Mouse (Mus musculus) hindbrain, embryonic 16.5 days (tissue): ENCODE results near the gene 4933428M09Rik. TPM values are rescaled to one million over a fixed set of nuclear protein-coding genes. Genes with fewer than 3 reads are reported as not detected.
"Not testable (repeated sequence)": the region's sequence is repeated elsewhere in the genome, so short reads cannot be mapped to it uniquely, and the experiment has no call there.

ENCODE experiments used
- ATAC-seq: fragments of 200-750 bp; cut with Nextera tagmentation; 2 replicates; pipeline ENCODE4 v1.8.0; 2017; ENCODE audit warnings: moderate TSS enrichment, moderate library complexity
- H3K27ac ChIP-seq: fragments of 300-500 bp; sonication (generic); 2 replicates; pipeline ENCODE4 v1.5.1; 2014; ENCODE audit warnings: low read depth, mild to moderate bottlenecking, control low read depth, low read length, moderate library complexity
- H3K27me3 ChIP-seq: fragments of 300-500 bp; sonication (generic); replicated peaks from 2 replicates; pipeline ENCODE4 v1.6.1; 2014; ENCODE audit warnings: low read length; ENCODE audit not compliant: control insufficient read depth, insufficient read depth
- H3K36me3 ChIP-seq: fragments of 300-500 bp; sonication (generic); 2 replicates; pipeline ENCODE4 v1.6.1; 2014; ENCODE audit warnings: mild to moderate bottlenecking, low read length, moderate library complexity, mixed read lengths; ENCODE audit not compliant: control insufficient read depth, insufficient read depth
- H3K4me1 ChIP-seq: fragments of 300-500 bp; sonication (generic); 2 replicates; pipeline ENCODE4 v1.6.1; 2014; ENCODE audit warnings: low read depth, low read length; ENCODE audit not compliant: control insufficient read depth, insufficient read depth
- H3K4me2 ChIP-seq: fragments of 300-500 bp; sonication (generic); 2 replicates; pipeline ENCODE4 v1.6.1; 2014; ENCODE audit warnings: mild to moderate bottlenecking, low read length, control low read depth, moderate library complexity
- H3K4me3 ChIP-seq: fragments of 300-500 bp; sonication (generic); 2 replicates; pipeline ENCODE4 v1.5.1; 2014; ENCODE audit warnings: mild to moderate bottlenecking, low read length, control low read depth, moderate library complexity
- H3K9ac ChIP-seq: fragments of 300-500 bp; sonication (generic); 2 replicates; pipeline ENCODE4 v1.6.1; 2014; ENCODE audit warnings: low read depth, mild to moderate bottlenecking, control low read depth, low read length, moderate library complexity
- H3K9me3 ChIP-seq: fragments of 300-500 bp; sonication (generic); 2 replicates; pipeline ENCODE4 v1.6.1; 2014; ENCODE audit warnings: mild to moderate bottlenecking, low read length, moderate library complexity; ENCODE audit not compliant: control insufficient read depth
- WGBS: fragments of 180-500 bp; shearing (Covaris S2); extraction: QIAGEN DNeasy Blood & Tissue Kit; methylation state at CpG from one replicate; pipeline ENCODE4 v1.1.7; 2014; 5-methylcytosine and 5-hydroxymethylcytosine counted together
- polyA plus RNA-seq: library from polyadenylated mRNA; unstranded; fragments of >200 nt; fragmentation: Nextera tagmentation; extraction: Ambion mirVana; gene quantifications from 2 replicates; pipeline ENCODE4 v1.2.1, GENCODE M21; 2015

The 4933428M09Rik gene
- not detected in 2 replicates for polyA plus RNA-seq

DNA sequence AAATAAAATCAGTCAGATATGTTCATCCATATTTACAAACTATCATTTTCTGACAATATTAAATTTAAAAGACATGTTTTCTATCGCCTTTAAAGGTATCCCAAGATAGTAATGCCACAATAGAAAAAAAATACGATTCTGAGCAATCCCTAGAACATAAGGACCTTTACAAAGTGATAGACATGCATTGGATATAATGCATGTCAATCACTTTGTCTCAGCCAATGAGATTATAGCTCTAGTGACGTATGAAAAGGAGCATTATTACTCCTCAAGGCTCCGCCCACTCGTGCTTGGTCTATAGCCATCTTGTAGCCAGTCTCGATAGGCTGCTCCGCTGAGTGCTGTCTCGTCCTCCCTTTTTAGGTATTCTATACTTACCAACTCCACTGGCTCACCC, at the start of gene 4933428M09Rik:
Gene 4933428M09Rik (plus strand): TSS at position 301 of the 400 bp plus-strand sequence.
- Histone ChIP-seq H3K9me3 (no peaks in the 10 kb centered on the region), H3K4me3 (no peak within 1 kb of the TSS), H3K4me2 (no peak within 1 kb of the TSS), H3K27me3 (no peaks in the 10 kb centered on the region), H3K4me1 (no peaks in the 10 kb centered on the region), H3K9ac (no peak within 1 kb of the TSS), H3K27ac (no peak within 1 kb of the TSS), H3K36me3 (no peaks in the 10 kb centered on the region)
- ATAC-seq, result no peak
- 91% methylated on average over 8 of the region's 8 CpGs for WGBS

DNA sequence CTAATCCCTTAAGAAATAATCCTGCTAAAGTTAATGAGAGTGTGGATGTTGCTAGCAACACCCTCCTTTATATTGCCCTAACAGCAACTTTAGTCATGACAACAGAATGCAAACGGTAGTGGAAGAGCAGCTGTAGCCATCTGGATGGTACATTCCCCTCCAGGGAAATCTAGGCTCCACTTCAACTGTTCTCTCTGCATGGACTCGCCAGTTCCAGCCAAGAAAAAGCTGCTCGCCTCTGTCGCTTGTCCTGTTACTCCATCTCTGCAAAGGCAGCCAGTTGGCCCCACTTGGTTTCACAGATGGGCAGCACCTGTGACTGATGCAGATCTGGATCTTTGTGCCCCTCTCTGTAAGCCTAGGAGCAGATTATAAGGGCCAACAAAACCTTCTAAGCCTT, 45.0 kb upstream of the 4933428M09Rik start:
- H3K27ac ChIP-seq, result no peak overlapping the region
- no peak overlapping the region for H3K9ac ChIP-seq
- H3K27me3 ChIP-seq, result no peaks in the 10 kb centered on the region
- no peak overlapping the region for H3K4me3 ChIP-seq
- no peak overlapping the region for H3K4me2 ChIP-seq
- no peaks in the 10 kb centered on the region for H3K4me1 ChIP-seq
- H3K9me3 ChIP-seq, result no peaks in the 10 kb centered on the region
- 60% methylated on average over 4 of the region's 4 CpGs for WGBS
- H3K36me3 ChIP-seq, result no peaks in the 10 kb centered on the region
- peak; percentile 82 for ATAC-seq

DNA sequence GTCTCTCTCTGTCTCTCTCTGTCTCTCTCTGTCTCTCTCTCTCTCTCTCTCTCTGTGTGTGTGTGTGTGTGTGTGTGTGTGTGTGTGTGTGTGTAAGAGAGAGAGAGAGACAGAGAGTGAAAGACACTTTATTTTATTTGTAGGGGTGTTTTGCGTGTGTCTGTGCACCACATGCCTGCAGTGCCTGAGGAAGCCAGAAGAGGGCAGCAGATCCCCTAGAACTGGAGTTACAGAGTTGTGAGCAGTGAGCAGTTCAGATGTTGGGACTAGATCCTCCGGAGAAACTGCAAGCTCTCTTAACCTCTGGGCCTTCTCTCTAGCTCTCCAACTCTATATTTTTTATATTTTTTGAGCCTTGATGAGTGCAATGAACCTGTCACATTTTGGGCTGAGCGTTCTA, 12.5 kb downstream of the 4933428M09Rik start:
- 89% methylated on average over 3 of the region's 3 CpGs for WGBS
- H3K9ac ChIP-seq, H3K27me3 ChIP-seq, H3K4me2 ChIP-seq, H3K4me3 ChIP-seq, H3K9me3 ChIP-seq, H3K4me1 ChIP-seq, H3K36me3 ChIP-seq, ATAC-seq, H3K27ac ChIP-seq: not testable (repeated sequence)

DNA sequence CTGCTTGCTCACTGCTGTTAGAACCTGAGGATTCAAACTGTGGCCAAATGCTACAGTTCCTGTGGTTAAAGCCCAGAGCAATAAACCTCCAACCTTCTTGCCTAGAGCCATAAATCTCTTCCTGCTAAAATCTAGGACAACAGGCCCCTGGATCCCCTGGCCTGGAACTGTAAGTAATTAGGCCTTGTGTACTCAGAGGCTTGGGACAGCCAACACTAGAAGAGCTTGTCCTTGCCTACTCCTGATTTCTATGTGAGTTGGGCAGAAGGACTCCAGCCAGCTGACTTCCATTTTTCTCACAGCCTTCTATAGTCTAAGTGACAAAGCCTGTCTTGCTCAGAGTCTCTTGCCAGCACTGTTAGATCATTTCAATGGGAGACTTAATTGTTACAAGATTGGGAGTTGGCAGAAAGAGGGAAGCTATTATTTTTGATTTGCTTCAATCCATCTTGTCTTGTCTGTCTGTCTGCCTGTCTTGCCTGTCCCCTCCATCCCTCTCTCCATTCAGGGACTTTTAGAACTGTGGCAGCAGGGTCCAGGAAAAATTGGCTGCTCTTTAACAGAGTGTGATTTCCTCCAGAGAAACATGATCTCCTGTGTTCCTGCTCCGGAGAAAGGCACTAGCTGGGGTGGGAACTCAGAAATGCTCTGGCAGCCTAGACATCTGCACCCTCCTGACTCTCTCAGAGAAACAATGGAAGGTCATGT, 15.7 kb downstream of the 4933428M09Rik start:
- Histone ChIP-seq H3K27me3 (no peaks in the 10 kb centered on the region), H3K4me2 (no peak overlapping the region), H3K27ac (no peak overlapping the region), H3K9ac (no peak overlapping the region), H3K9me3 (no peaks in the 10 kb centered on the region), H3K4me3 (no peak overlapping the region), H3K4me1 (no peaks in the 10 kb centered on the region), H3K36me3 (no peaks in the 10 kb centered on the region)
- ATAC-seq, result peak; percentile 91
- 50% methylated on average over 1 of the region's 1 CpGs for WGBS

DNA sequence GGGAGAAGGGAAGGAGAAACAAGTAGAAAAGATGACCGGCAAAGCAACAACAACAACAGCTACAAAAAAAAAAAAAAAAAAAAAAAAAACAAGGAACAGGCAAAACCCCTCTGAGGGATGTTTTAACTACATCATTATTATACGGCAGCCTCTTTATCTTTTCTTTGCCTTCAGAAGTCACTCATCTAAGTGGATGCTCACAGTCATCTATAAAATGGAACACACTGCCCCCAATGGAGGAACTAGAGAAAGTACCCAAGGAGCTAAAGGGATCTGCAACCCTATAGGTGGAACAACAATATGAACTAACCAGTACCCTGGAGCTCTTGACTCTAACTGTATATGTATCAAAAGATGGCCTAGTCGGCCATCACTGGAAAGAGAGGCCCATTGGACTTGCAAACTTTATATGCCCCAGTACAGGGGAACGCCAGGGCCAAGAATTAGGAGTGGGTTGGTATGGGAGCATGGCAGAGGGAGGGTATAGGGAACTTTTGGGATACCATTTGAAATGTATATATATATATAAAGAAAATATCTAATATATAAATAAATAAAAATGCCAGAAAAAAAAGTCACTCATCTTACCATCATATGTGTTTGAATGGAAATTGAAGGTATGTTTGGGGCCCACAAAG, 30.3 kb downstream of the 4933428M09Rik start:
- Histone ChIP-seq H3K4me2 (peak overlapping the region; percentile 69), H3K4me3 (peak overlapping the region; percentile 52)
- not testable (repeated sequence) for H3K36me3 ChIP-seq, ATAC-seq, H3K4me1 ChIP-seq, H3K27ac ChIP-seq, H3K9ac ChIP-seq, H3K27me3 ChIP-seq, H3K9me3 ChIP-seq
- WGBS, result 83% methylated on average over 4 of the region's 4 CpGs

DNA sequence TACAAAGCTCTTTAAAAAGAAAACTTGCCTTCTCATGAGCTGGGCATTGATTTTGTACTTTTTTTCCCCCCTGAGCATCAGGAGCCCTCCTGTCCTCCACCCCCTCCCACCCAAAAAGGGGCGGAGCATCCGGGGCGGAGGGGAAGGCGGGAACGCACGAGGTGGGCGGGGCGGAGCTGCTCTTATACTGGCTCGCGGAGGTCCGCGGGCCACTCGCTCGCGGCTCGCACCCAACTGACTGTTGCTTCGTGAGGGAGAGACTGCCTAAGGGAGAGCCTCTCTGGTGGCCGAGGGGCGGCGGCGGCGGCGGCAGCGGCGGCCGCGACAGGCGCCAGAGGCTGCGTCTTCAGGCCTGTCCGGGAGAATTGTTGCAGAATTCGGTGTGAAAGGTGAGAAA, 30.8 kb downstream of the 4933428M09Rik start, which contains the start of gene Mum1l1:
Gene Mum1l1 (plus strand): TSS at position 214 of the 397 bp plus-strand sequence.
- Histone ChIP-seq H3K27ac (no peak within 1 kb of the TSS), H3K4me3 (peak within 1 kb of the TSS; percentile 52), H3K36me3 (no peaks in the 10 kb centered on the region), H3K27me3 (peaks cover 3% of the 10 kb centered on the region; the same call in 1 of the 2 replicates), H3K4me1 (no peaks in the 10 kb centered on the region), H3K9me3 (no peaks in the 10 kb centered on the region), H3K9ac (peak within 1 kb of the TSS; percentile 61), H3K4me2 (peak within 1 kb of the TSS; percentile 69)
- peak; percentile 89 for ATAC-seq
- 10% methylated on average over 29 of the region's 31 CpGs for WGBS

DNA sequence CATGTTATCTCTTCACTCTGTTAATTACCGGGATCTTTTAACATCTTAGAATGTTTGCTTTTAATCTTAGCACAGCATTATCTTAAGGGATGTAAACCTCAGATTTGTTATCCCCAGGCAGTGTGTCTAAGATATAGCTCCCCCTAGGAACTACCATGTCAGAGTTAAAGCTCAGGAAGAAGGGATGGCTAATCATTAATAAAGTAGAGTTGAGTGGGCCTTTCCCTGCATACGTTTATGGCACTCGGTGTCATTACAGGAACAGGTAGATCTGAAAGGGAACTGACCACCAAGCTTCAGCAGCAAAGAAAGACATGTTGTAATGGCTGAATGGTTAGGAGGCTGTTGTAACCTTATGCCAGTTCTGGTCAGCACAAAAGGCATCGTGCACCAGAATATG, 35.7 kb downstream of the 4933428M09Rik start:
- 67% methylated on average over 4 of the region's 4 CpGs for WGBS
- Histone ChIP-seq H3K27me3 (peaks cover 3% of the 10 kb centered on the region; the same call in 1 of the 2 replicates), H3K9me3 (no peaks in the 10 kb centered on the region), H3K36me3 (no peaks in the 10 kb centered on the region), H3K4me2 (no peak overlapping the region), H3K9ac (no peak overlapping the region), H3K4me3 (no peak overlapping the region), H3K4me1 (no peaks in the 10 kb centered on the region), H3K27ac (no peak overlapping the region)
- no peak for ATAC-seq

DNA sequence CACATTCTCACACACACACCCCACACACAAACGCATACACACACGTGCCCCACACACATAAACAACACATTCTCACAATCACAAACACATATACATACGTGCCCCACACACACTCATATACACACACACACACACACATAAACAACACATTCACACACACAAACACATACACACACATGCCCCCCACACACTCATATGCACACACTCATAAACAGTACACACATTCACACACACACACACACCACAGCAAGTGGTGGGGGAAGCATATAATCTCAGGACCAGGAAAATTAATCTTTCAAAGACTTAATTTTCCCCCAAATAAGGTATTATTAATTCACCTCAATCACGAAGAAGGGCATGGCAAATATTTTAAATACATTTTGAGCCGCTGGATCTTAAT, 37.4 kb downstream of the 4933428M09Rik start:
- 0 out of 2 replicates have a peak, but pooled peaks cover under 1% of the 10 kb centered on the region for H3K27me3 ChIP-seq
- WGBS, result 73% methylated on average over 5 of the region's 5 CpGs
- no peak overlapping the region; the same call in 1 of the 2 replicates for H3K4me3 ChIP-seq

DNA sequence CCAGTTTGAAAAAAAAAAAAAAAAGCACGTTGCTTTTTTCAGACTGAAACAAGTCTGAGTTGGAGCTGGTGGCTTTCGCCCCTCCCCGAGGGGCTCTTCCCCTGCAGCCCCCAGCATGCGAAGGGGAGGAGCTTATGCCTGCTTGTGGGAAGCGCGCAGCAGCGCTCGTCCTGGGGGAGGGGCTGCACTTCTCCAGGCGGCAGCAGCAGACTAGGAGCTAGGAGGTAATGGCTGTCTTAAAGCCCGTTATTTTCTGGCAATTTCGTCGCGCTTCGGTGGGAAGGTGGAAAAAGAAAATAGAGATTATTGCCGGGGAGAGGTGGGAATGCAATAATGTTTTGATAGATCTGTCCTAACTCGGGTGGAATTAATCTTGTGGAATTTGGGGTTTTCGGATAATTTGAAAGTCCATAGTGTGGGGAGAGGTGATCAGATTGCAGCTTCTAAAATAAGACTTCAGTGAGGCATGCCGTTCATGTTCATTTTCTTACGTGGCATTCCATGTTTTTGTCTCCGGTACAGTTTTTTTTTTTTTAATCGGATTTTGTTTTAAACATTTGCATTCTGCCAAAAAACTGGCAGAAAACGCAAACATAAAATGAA, 38.1 kb downstream of the 4933428M09Rik start:
- H3K9ac ChIP-seq, result peak overlapping the region; percentile 51
- ATAC-seq, result peak; percentile 97
- H3K4me1 ChIP-seq, result no peaks in the 10 kb centered on the region
- no peak overlapping the region for H3K27ac ChIP-seq
- H3K4me3 ChIP-seq, result peak overlapping the region; percentile 45
- H3K4me2 ChIP-seq, result peak overlapping the region; percentile 59
- H3K9me3 ChIP-seq, result no peaks in the 10 kb centered on the region
- H3K36me3 ChIP-seq, result no peaks in the 10 kb centered on the region
- WGBS, result 19% methylated on average over 22 of the region's 22 CpGs
- H3K27me3 ChIP-seq, result no peaks in the 10 kb centered on the region

More for the DNA sequence above, 37.4 kb downstream of the 4933428M09Rik start:
- Histone ChIP-seq H3K36me3 (no peaks in the 10 kb centered on the region), H3K9ac (no peak overlapping the region), H3K27ac (no peak overlapping the region), H3K4me2 (peak overlapping the region; percentile 59), H3K4me1 (no peaks in the 10 kb centered on the region), H3K9me3 (no peaks in the 10 kb centered on the region)
- no peak for ATAC-seq
